Mouse (Mus musculus): ENCODE results near the gene Ror2. TPM values are rescaled to one million over a fixed set of nuclear protein-coding genes. Genes with fewer than 3 reads are reported as not detected.

Ror2 gene
- total RNA-seq, 2 experiments from 2014 or later: 0.32 to 1.2 TPM

GRCm38 (mm10) chr13:53275778-53276177 lies 10.1 kb downstream of the Ror2 start:
- intact Hi-C loops (cut with DNase I): no loop called here
- DNase-seq: no peak

GRCm38 (mm10) chr13:53274771-53275170 lies 11.2 kb downstream of the Ror2 start:
- intact Hi-C loops (cut with DNase I): no loop called here
- no peak for DNase-seq

GRCm38 (mm10) chr13:53271595-53271994 lies 14.3 kb downstream of the Ror2 start:
- intact Hi-C loops (cut with DNase I): no loop called here

GRCm38 (mm10) chr13:53270549-53270948 lies 15.4 kb downstream of the Ror2 start:
- intact Hi-C loops (cut with DNase I): no loop called here
- DNase-seq: no peak

More at GRCm38 (mm10) chr13:53271595-53271994, 14.3 kb downstream of the Ror2 start:
- DNase-seq: no peak

GRCm38 (mm10) chr13:53268541-53268940 lies 17.4 kb downstream of the Ror2 start:
- intact Hi-C loops (cut with DNase I): no loop called here
- DNase-seq: no peak

GRCm38 (mm10) chr13:53267849-53268248 lies 18.1 kb downstream of the Ror2 start:
- intact Hi-C loops (cut with DNase I): no loop called here
- DNase-seq: no peak

- no peak for DNase-seq
- intact Hi-C loops (cut with DNase I): no loop called here
Measured at GRCm38 (mm10) chr13:53267155-53267554, 18.8 kb downstream of the Ror2 start.

- DNase-seq: no peak
- intact Hi-C loops (cut with DNase I): no loop called here
Measured at GRCm38 (mm10) chr13:53266543-53266951, 19.4 kb downstream of the Ror2 start.

GRCm38 (mm10) chr13:53264896-53265295 lies 21.0 kb downstream of the Ror2 start:
- no peak for DNase-seq
- intact Hi-C loops (cut with DNase I): no loop called here

- DNase-seq: no peak
- intact Hi-C loops (cut with DNase I): no loop called here
Measured at GRCm38 (mm10) chr13:53262509-53263250, 23.2 kb downstream of the Ror2 start.

GRCm38 (mm10) chr13:53261106-53261771 lies 24.7 kb downstream of the Ror2 start:
- peak; percentile 67 to 80 for DNase-seq
- intact Hi-C loops (cut with DNase I): no loop called here

- intact Hi-C loops (cut with DNase I): no loop called here
- no peak for DNase-seq
Measured at GRCm38 (mm10) chr13:53258943-53259342, 27.0 kb downstream of the Ror2 start.

GRCm38 (mm10) chr13:53258497-53258896 lies 27.4 kb downstream of the Ror2 start:
- no peak for DNase-seq
- intact Hi-C loops (cut with DNase I): no loop called here

- DNase-seq: no peak
- intact Hi-C loops (cut with DNase I): no loop called here
Measured at GRCm38 (mm10) chr13:53253255-53253654, 32.7 kb downstream of the Ror2 start.

GRCm38 (mm10) chr13:53248586-53249401 lies 37.1 kb downstream of the Ror2 start:
- intact Hi-C loops (cut with DNase I): no loop called here

GRCm38 (mm10) chr13:53248080-53248479 lies 37.8 kb downstream of the Ror2 start:
- intact Hi-C loops (cut with DNase I): no loop called here
- DNase-seq: no peak

More at GRCm38 (mm10) chr13:53248586-53249401, 37.1 kb downstream of the Ror2 start:
- no peak for DNase-seq

- no peak for DNase-seq
- intact Hi-C loops (cut with DNase I): no loop called here
Measured at GRCm38 (mm10) chr13:53247175-53247574, 38.7 kb downstream of the Ror2 start.

GRCm38 (mm10) chr13:53244151-53244550 lies 41.8 kb downstream of the Ror2 start:
- intact Hi-C loops (cut with DNase I): no loop called here

GRCm38 (mm10) chr13:53237455-53237854 lies 48.5 kb downstream of the Ror2 start:
- no peak for DNase-seq
- intact Hi-C loops (cut with DNase I): no loop called here

More at GRCm38 (mm10) chr13:53244151-53244550, 41.8 kb downstream of the Ror2 start:
- no peak for DNase-seq

GRCm38 (mm10) chr13:53236434-53237401 lies 49.2 kb downstream of the Ror2 start:
- peak in 1 of 2 experiments; percentile 25 for DNase-seq
- intact Hi-C loops (cut with DNase I): no loop called here
